Mouse (Mus musculus) A20 (cell line): ENCODE measurements around the gene Enox1.
"Not testable (repeated sequence)": the region's sequence is repeated elsewhere in the genome, so short reads cannot be mapped to it uniquely, and the experiment has no call there.

ENCODE experiments used
- DNase-seq: peaks from one replicate; pipeline ENCODE4 v3.0.0-alpha.2; 2011; ENCODE audit warnings: low read depth, low spot score

Enox1 gene

GRCm38 (mm10) chr14:77511137-77511870 lies 354.7 kb downstream of the Enox1 start:
- no peak for DNase-seq

GRCm38 (mm10) chr14:77518017-77518416 lies 361.5 kb downstream of the Enox1 start:
- DNase-seq = no peak

GRCm38 (mm10) chr14:77518941-77519695 lies 362.6 kb downstream of the Enox1 start:
- DNase-seq = no peak

GRCm38 (mm10) chr14:77519701-77520100 lies 363.1 kb downstream of the Enox1 start:
- DNase-seq = no peak

GRCm38 (mm10) chr14:77524303-77524702 lies 367.7 kb downstream of the Enox1 start:
- DNase-seq = no peak

GRCm38 (mm10) chr14:77526262-77526661 lies 369.7 kb downstream of the Enox1 start:
- DNase-seq = no peak

GRCm38 (mm10) chr14:77529201-77529600 lies 372.6 kb downstream of the Enox1 start:
- no peak for DNase-seq

- DNase-seq = no peak
These were observed 373.1 kb downstream of the Enox1 start for GRCm38 (mm10) chr14:77529621-77530020.

GRCm38 (mm10) chr14:77533638-77534037 lies 377.1 kb downstream of the Enox1 start:
- DNase-seq = no peak

- no peak for DNase-seq
These were observed 377.6 kb downstream of the Enox1 start for GRCm38 (mm10) chr14:77534120-77534519.

GRCm38 (mm10) chr14:77536592-77536991 lies 380.0 kb downstream of the Enox1 start:
- DNase-seq = no peak

- not testable (repeated sequence) for DNase-seq
These were observed 383.0 kb downstream of the Enox1 start for GRCm38 (mm10) chr14:77539563-77539962.

- DNase-seq = no peak
These were observed 385.4 kb downstream of the Enox1 start for GRCm38 (mm10) chr14:77541925-77542324.

- no peak for DNase-seq
These were observed 390.1 kb downstream of the Enox1 start for GRCm38 (mm10) chr14:77546531-77547274.

- DNase-seq = no peak
These were observed 390.8 kb downstream of the Enox1 start for GRCm38 (mm10) chr14:77547351-77547750.

GRCm38 (mm10) chr14:77548963-77549362 lies 392.4 kb downstream of the Enox1 start:
- no peak for DNase-seq

GRCm38 (mm10) chr14:77557446-77558070 lies 401.0 kb downstream of the Enox1 start:
- no peak for DNase-seq

GRCm38 (mm10) chr14:77558910-77559309 lies 402.3 kb downstream of the Enox1 start:
- no peak for DNase-seq

- DNase-seq = no peak
These were observed 403.2 kb downstream of the Enox1 start for GRCm38 (mm10) chr14:77559792-77560191.

GRCm38 (mm10) chr14:77561808-77562583 lies 405.4 kb downstream of the Enox1 start:
- no peak for DNase-seq

- DNase-seq = no peak
These were observed 407.4 kb downstream of the Enox1 start for GRCm38 (mm10) chr14:77563922-77564321.
